Mouse (Mus musculus) cerebellum, adult 11 months (tissue): ENCODE measurements around the gene Tspan9.

Experiments
- DNase-seq: peaks from one replicate; pipeline ENCODE4 v3.0.0; 2022

Tspan9 gene

DNA sequence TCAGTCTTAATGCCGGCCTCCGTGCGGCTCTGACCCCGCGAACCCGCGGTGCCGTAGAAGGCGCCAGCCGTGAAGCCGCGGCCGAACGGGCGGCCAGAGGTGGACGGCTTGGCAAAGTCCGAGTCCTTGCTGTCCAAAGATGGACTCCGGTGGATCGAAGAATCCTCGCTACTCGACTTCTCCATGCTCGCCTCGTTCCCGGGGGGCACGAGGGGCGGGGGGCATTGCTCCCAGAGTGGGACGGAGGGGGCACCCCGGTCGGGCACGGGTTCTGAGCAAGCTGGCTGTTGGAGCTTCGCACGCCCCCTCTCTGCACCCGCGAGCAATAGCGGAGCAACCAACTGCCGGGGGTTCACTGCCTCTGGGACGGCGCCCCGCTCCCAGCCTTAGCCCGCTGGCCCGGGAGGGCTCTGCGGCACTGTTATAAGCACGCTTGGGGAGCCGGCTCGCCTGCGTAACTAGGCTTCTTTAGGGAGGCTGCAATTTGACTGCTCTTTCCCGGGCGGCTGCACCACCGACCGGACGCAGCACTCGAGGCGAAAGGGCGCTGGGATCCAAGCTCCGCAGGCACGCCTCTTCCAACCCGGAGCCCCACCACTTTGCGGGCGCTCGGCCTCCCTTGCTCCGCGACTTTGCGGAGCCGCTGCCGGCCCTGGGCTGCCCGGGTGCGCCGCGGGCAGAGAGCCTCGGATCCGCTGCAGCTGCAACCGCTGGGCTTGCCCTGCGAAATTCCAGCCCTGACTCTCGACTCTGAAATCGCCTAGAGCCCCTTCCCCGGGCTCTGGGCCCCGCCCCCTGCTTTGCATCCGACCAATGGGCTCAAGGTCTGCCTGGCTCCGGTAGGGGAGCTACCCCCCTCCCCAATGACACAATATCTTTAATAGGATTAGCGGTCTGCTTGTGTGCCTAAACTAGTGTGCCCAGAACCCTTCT lies 108.8 kb downstream of the Tspan9 start:
- DNase-seq, result peak; percentile 79

DNA sequence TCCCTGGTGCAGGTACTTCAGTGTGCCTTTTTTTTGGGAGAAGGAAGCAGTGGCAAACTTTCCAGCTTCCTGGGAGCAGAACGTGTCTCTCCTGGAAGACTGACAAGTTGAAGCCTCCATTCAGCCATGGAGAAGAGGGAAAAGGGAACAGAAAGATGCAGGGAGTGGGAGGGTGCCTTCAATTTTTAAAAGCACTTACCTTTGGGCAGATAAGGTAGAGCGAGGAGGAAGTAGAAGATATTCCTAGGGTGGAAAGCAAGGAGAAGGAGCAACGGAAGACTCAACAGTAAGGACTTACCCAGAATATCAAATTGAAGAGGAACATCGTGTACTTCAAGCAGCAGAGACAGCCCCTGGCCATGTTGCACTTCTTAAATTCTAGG lies 109.5 kb downstream of the Tspan9 start:
- no peak for DNase-seq

DNA sequence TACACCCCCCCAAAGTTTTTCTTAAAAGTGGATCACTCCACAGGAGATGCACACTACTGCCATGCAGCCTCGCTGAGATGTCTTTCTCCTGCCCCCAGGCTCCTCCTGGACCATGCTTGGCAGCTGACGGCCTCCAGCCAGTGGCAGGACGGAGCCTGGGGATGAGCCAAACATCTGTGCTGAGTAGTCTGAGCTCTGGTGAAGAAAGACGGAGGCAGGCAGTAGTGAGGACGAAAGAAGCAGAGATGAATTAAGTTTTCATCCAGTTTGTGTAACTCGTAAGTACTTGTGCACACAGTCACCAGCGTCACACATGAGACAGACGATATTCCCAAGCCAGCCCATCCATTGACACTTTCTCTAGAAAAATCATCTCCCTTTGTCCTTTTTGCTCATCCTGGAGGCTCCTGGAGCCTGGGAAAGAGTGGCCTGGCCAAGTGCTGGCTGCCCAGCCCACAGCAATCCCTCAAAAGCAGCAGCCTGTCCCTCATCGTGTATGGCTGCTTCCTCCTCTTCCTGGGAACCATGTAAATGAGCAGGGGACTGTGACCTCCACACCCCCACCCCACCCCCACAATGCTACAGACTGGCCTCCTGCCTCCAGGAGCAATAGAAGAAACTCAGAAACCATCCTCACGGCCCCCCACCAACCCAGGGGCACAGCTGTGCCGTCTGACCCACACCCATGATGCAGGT lies 110.1 kb downstream of the Tspan9 start:
- DNase-seq, result peak; percentile 49

DNA sequence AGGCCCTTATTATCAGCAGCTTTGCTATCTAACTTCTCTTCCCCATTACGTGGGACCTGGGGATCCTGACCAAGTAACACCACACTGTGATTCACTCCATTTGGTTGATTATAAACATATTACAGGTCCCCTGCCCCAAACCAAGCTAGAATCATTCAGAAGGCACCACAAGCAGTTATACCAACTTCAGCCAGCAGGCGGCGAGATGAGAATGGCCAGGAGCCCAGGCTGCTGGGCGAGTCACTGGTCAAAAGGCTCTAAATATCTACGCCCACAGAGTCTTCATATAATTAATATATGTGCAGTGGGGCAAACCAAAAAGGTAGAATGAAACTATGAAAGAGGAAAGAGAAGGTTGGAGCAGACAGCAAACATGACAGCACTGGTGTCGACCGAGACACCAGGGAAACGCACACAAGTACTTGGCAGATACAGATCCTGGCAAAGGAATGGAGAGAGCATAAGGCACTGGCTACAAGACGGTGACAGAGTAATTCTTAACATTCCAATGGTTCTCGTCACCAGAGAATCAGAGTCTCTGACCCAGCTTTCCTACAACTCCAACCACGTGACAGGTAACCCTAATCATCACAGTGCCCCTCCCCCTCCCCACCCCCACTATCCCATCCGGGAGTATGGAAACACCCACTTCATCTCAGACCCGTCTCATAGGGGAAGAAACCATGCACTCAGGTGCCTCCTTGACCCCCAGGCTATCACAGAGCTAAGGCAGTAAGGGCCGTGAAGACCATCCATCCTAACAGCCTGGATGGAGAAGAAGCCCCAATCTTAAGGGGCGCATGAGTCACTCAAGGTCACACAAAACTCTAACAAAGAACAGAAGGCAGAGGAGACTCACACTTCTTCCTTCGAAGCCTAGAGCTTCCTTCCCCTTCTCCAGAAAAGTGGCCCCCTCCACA lies 110.9 kb downstream of the Tspan9 start:
- DNase-seq, result peak; percentile 88

DNA sequence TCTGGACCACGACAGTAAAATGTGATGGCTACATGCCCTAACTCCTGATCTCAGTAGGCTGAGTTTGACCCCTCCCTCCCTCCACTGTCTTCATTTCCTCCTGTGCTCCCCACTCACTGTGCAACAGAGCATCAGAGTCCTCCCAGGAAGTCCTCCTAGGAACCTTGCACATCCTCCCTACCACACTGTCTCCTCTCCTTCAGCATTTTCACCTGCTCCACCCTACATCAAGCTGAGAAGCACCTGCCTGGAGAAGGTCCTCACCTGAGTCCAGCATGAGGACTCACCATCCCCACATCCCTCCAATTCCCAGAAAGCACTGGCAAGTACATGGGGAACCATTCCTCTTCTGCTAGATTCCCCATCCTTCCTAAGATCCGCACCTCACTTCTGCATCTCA lies 111.8 kb downstream of the Tspan9 start:
- no peak for DNase-seq

DNA sequence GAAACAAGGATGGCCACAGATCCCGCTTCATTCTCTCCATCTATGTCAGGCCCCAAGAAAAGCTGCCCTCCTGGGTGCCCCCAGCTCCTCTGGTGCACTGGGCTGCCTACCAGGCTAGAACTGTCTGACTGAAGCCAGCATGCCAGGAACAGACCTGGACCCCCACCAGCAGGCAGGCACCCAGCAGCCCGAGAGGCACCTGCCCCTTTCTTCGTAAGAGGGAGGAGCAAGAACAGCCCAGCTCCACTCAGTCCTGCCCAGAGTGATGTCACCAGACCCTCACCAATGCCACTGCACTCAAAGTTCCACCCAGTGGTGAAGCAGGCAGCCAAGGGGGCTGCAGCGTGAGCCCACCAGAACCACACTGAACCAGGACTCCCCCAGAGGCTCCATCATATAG lies 112.3 kb downstream of the Tspan9 start:
- DNase-seq, result peak; percentile 77

DNA sequence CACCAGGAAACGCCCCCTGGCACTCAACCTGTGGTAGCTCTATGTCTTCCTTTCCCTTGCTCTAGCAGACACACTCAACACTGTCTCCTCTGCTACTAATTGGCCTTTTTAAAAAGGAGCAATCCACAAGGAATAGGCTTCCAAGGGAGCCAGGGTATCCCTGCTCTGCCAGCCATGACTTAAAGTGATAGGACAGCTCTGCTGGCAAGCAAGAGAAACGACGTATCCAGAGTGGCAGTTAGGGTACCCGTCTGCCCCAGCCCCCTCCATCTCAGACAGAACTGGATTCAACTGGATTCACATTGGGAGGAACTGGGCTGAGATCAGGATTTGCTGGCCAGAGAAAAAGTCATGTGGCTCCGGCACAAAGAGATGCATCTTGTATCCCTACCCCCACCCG lies 112.9 kb downstream of the Tspan9 start:
- DNase-seq, result no peak

DNA sequence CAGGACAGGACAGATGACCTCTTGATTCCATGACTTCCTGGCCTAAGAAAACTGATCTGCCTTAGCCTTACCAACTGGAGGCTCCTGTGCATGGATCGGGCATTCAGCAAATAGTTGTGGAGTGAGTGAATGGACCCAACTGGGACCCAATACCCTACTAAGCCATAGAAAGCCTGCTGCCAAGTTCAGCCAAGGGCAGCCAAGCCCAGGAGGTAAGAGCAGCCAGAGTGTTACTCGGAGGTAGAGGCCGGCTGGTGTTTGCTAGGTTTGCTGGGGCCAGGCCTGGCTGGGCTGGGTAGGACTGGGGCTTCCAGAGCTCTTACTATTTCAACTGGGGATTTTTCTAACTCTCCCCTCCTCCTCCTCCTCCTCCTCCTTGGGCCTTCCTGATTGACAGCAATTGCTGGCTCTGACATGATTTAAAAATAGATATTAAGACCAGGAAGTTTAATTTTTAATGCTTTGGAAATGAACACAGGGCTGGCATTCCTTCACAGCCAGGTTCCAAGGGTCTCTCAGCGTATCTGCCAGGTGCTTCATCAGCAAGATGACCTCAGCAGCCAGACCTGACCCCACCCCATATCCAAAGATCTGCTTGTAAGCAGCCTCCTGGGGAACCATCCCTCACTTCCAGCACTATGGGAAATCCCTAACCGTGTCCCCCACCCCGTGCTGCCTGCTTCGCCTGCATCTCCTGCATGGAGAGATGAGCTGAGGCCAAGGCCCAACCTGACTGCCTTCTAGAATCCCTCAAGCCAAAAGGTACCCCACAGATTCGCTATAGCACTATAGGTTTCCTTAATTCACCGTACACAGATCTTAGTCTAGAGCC lies 113.7 kb downstream of the Tspan9 start:
- no peak for DNase-seq

DNA sequence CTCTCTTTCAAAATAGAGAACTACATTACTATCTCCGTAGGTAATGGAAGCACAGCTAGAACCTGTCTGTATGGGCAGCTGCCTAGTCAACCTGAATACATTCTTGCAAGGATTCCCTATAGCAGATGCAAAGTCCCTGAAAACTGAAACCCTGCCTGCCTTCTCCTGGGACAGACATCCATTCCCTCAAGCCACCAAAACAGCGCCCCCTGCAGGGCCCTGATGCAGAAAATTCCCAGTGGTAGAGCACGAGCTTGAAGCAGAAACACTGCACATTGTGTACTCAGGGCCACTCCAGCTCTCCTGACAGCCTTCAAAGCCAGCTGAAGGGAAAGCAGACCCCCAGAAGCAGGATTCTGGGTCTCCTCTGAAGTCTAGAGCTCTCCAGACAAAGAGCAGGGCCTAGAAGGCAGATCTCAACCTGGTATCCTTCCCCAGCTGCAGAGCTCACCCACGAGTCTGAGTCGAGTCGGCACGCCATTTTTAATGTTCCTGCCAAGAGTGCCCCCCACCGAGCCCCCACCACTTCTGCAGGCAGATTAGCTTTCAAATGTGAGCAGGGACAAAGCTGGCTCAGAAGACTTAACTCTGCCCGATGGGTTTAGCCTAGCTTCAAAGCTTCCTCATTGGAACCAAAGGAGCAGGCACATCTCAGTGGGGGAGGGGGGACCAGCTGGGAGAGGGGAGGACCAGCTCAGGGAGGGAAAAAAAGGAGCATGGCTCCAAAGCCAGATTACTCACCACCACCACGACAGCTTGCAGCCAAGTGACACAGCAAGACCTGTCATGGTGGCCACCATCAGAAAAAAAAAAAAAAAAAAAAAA lies 115.1 kb downstream of the Tspan9 start:
- peak; percentile 78 for DNase-seq

DNA sequence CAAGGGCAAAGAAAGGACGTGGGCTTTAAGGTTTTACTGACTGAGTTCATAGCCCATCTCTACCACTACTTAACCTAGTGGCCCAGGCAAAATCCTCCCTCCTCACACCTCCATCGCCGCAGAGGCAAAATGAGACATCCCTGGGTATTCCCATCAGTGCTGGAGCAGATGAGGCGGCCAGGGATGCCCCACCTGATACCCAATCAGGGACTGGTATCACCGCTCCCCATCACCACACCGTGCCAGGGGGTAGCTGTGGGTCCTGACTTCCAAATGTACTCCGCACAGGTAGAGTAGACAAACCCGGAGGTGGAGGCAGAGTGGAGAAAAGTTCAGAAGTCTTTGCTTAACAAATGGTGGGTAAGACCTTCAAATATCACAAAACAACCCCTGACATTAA lies 117.4 kb downstream of the Tspan9 start:
- DNase-seq, result no peak

DNA sequence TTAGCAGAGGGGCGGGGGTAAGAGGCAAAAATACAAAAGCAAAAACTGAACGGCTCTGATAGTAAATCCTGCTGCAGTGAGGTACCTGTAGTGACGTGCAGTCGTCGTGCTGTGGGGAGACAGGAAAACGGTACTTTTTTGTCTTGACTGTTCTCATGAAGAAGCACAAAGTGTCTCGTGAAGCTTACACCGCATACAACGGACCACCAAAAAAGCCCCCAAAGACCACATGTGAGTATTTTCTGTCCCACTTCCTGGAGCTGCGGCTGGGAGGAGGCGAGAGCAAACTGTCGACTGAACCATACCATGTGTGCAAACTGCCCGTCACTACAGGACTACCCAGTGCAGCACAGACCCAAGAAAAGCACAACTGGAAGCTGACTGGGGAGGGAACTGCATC lies 117.8 kb downstream of the Tspan9 start:
- DNase-seq, result no peak

DNA sequence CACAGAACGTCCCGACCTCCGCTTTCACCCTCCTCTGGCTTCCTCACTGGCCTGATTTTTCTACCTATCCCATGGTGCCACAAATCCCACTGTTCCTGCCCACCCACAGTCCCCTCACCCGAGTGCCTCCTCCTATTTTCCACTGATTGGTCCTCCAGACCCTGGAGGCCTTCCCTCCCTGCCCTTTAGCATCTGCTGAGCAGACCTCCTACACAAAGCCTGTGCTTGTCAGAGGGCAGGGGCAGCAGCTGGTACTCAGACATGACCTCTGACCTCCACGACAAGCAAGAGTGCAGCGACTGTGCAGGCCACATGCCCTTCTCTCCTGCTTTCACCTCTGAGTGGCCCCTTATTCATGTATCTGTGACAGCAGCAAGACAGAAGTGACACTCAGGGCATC lies 121.2 kb downstream of the Tspan9 start:
- no peak for DNase-seq

DNA sequence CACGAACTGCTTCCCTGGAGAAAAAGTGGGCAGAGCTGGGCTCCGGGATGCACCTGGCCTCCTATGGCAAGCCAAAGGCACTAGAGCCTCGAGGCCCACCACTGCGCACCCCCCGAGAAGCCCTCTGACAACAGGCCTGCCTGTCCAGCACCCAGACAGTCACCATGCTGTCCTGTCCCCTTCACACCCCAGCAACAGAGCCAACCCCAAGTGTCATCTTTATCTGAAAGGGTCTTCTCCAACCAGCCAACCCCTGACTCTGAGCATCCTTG lies 121.5 kb downstream of the Tspan9 start:
- DNase-seq, result no peak

DNA sequence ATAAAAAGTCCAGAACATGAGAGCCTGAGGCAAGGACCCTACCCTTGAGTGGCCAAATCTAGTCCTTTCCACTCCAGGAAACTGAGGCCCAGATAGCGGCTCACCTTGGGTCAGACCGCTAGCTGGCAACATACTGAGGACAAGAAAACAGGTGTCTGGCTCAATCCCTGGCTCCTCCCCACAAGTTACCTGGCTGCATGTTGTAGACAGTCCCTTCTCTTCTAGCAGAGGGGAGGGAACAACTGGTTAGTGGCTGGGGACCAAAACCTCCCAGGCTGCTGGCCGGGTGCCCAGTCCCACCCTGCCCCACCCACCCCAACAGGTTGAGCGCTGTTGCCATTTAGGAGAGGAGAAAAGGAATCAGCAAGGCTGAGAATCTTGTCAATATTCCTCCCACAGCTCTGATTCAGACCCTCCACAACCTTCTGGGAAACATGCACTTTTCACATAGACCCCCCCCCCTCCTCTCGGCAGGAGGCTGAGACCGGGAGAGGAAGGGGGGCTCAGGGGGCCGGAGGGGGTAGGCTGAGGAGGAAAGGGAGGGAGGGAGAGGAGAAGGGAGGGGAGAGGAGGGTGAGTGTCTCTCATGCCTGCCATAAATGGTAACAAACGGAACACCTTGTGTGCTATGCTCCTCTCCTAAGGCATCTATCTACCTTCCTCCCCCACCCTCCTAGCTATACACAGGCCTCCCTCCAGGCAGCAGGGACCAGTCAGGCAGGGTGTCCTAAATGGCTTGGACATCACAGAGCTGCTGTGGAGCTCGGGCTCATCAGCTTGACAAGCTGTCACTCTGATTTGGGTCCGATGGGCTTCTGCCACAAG lies 122.1 kb downstream of the Tspan9 start:
- no peak for DNase-seq

DNA sequence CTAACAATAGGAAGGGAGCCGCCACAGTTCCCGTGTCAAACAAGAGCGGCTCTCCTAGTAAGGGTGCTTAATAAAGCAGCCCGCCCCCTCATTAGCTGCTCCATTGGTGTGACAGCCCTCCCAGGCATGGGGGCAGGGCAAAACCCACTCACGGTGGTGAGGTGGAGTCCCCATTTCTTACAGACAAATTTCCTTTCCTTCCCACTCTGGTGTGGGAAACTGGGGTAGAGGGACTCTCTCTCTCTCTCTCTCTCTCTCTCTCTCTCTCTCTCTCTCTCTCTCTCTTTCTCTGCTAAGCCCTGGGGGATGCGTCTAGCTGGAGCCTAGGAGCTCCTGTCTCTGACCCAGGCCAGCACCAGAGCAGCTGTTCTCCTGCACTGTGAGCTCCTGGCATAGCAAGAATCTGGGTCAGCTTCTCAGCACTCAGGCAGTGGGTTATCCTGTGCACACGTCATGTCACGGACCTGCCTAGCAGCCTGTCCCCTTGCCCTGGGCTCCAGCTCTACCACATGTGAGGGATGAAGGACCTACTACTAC lies 122.8 kb downstream of the Tspan9 start:
- no peak for DNase-seq

DNA sequence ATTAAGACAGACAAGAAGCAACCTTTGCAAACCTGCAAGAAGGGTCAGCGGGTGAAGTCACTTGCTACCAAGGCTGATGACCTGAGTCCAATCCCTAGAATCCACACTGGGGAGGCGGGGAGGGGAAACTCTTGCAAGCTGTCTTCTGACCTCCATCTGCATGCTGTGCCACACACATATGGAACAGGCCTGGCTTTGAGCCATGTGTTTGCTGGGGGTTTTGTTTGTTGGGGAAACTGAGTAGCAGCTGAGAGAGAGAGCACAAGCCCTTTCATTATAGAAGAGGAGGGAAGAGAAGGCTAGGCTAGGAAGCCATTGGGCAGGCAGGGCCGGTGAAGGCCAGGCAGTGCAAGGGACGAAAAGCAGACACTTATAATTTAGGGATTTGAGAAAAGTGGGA lies 123.3 kb downstream of the Tspan9 start:
- no peak for DNase-seq

DNA sequence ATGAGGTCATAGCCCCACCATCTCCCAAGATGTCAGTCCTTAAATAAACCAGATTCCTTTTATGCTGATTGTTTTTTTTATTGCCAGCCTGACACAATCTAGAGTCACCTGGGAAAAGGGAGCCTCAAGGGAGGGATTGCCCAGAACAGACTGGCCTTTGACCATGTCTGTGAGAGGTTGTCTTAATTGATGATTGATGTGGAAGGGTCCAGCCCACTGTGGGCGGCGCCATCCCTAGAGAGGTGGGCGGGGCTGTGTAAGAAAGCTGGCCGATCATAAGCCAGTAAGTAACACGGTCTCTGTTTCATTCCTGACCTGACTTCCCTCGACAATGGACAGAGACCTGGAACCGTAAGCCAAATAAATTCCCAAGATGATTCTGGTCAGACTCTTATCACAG lies 124.3 kb downstream of the Tspan9 start:
- DNase-seq, result no peak

DNA sequence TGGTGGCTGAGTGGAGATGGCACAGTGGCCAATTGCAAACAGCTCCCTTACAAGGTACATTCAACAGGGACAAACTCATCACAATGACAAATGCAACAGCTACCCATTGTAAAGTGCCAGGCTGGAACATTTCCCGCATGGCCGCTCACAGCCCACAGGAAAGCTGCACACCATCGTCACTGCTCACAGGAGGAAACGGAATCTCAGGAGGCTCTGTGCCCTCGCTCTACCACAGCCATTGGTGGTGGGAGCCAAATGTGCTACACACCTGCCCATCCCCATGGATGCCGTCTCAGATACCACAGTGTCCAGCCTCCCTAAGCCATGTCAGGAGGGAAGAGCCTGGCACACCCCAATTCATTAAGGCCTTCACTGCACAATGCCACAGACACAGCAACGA lies 128.1 kb downstream of the Tspan9 start:
- no peak for DNase-seq

DNA sequence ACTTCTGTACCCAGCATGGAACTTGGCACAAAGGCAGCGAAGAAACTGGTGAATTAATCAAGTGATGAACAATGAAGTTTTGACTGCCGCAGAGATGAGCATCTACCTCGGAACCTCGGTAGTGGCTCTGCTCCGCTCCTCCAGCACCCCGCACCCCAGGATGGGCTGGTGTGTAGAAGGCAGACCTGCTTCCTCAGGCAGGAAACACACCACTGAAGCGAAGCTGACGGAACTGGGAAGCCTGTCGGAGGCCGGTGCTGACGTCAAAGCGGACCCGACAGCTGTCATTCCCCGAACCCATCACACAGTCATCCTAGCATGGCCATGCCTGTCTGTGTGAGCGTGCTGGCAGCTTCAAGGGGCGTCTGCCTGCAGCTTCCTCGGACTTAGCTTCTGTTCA lies 131.6 kb downstream of the Tspan9 start:
- DNase-seq, result no peak

DNA sequence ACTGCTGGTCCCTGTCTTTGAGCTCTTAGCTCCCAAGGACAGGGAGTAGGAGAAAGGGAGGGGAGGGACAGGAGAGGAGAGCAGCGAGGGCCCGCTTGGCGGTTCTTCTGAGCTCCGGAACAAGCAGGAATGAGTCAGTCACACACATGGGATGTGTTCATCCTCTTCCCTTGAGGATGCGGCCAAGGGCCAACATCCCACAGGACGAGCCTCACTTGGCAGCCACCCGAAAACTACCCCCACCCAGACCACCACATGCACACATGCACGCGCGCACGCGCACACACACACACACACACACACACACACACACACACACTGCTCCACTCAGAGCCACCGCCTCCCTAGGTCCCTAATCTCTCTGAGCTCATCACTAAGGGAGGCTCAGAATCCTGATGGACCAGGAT lies 132.3 kb downstream of the Tspan9 start:
- DNase-seq, result no peak
